Mouse (Mus musculus): ENCODE measurements around the gene Slc4a5.
A peak's percentile ranks its signal among the peaks of the same experiment; 100 is the strongest.
"Not testable (repeated sequence)": the region's sequence is repeated elsewhere in the genome, so short reads cannot be mapped to it uniquely, and the experiment has no call there.

The Slc4a5 gene

GRCm38 (mm10) chr6:83309017-83309416 is 89.4 kb downstream of the Slc4a5 start:
- no peak for DNase-seq (ENCODE audit: low spot score in 2 of 2)

GRCm38 (mm10) chr6:83311206-83311605 is 91.6 kb downstream of the Slc4a5 start:
- DNase-seq (ENCODE audit: low spot score in 2 of 2), result no peak

DNA sequence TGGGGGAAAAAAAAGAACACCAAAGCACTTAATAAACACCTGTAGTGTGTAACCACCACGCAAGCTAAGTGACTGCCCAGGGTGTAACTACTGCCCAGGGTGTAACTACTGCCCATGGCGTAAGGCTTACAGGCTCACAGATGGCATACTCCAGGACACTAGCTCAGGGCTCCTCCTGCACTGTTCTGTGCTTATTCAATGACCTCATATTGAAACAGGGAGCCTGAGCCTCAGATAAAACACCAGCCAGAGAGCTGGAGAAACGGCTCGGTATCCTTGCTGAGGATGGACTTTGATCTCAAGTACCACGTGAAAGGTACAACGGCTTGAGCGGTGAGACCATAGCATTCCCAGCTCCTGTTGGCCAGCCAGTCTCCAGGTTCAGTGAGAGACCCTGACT is 92.4 kb downstream of the Slc4a5 start:
- no peak for DNase-seq (ENCODE audit: low spot score in 2 of 2)

DNA sequence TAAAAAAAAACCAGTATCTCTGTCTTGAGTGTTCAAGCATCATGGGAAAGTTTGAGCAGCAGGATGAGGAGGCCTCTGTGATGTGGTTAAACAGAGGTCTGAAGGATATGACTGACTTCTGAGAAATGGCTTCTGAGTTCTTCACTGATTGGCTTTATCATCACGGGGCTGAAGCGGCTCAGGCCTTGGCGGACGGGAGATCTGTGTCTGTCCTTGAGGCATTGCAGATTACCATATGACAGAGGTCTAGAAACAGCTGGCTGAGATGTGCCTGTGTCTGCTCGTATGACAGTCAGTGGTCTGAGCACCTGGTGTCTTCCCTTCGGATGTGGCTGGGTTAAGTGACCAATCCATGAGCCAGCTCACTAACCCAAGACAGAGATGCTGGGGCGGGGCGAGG is 92.9 kb downstream of the Slc4a5 start:
- DNase-seq (ENCODE audit: low spot score in 2 of 2), result no peak

GRCm38 (mm10) chr6:83315293-83315692 is 95.7 kb downstream of the Slc4a5 start:
- DNase-seq (ENCODE audit: low spot score in 2 of 2), result no peak

GRCm38 (mm10) chr6:83316022-83316421 is 96.4 kb downstream of the Slc4a5 start:
- no peak for DNase-seq (ENCODE audit: low spot score in 2 of 2)

DNA sequence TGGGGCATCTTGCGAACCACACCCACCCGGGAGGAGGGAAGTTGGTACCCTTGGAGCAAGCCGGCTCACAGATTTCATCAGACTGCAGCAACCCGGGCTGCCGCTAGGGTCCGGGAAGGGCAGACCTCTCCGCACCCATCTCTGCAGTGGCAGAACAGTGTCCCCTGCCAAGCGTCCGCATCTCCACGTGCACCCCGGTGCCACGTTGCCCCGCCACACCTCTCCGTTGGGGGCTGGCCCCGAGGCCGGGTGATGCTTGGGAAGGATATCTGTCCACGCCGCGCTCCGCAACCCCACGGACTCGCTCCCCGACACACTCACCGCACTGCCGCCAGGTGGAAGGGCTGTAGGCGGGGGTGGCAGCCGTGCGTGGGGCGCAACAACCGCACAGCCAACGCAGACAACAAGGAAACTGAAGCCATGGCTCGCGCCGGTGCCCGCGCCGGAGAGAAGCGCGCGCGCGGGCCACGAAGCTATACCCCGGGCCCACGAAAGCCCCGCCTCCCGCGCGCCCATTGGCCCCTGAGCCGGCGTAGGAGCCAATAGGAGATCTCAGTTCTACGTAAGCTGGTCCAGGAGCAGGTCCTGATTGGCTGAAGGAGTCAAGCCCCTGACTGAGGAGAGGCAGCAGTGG is 97.6 kb downstream of the Slc4a5 start:
- peak; percentile 92 to 93 for DNase-seq (ENCODE audit: low spot score in 2 of 2)

- no peak for DNase-seq (ENCODE audit: low spot score in 2 of 2)
These were observed 102.3 kb downstream of the Slc4a5 start for GRCm38 (mm10) chr6:83321927-83322326.

DNA sequence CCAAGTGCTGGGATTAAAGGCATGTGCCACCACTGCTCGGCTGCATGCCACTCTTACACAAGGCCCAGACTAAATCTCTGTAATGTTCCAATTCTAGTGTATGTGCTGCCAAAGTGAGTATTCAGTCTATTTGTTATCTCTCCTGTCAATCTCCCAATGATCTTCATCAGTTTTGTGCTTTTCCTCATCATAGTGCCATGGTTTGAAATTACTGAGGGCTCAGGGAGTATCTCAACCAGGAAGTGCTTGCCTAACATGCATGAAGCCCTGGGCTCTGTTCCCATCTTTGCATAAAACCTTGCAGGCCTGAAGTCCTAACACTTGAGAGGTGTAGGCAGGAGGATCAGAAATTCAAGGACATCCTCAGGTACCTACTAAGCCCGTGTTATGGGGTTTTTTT is 103.2 kb downstream of the Slc4a5 start:
- no peak for DNase-seq (ENCODE audit: low spot score in 2 of 2)

DNA sequence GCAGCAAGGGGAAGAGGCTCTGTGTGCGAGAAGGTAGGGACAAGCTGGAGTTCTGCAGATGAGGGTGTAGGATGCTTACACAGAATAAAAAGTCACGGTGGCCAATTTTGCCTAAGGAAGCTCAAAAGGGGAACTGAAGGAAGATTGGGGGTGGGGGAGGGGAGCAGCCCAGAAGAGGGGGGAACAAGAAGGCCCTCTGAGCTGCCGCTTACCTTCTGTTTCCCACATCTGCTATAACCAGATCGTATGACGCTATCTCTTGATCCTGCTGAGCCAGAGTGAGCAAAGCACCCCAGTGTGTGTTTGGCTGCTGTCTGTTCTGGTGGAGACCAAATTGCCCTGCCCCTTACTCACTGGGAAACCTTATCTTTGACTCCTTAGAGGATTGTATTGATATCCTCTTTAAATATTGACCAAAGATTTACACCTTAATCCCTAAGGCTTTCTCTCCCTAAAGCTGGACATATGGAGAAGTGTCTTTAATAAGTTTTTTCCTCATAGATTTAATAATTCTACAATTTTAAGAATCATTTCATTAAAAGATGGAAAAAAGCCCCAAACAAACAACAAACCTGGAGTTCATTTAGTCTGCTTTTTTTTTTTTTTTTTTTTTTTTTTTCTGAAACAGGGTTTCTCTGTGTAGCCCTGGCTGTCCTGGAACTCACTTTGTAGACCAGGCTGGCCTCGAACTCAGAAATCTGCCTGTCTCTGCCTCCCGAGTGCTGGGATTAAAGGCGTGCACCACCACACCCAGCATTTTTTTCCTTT is 104.2 kb downstream of the Slc4a5 start:
- no peak for DNase-seq (ENCODE audit: low spot score in 2 of 2)

DNA sequence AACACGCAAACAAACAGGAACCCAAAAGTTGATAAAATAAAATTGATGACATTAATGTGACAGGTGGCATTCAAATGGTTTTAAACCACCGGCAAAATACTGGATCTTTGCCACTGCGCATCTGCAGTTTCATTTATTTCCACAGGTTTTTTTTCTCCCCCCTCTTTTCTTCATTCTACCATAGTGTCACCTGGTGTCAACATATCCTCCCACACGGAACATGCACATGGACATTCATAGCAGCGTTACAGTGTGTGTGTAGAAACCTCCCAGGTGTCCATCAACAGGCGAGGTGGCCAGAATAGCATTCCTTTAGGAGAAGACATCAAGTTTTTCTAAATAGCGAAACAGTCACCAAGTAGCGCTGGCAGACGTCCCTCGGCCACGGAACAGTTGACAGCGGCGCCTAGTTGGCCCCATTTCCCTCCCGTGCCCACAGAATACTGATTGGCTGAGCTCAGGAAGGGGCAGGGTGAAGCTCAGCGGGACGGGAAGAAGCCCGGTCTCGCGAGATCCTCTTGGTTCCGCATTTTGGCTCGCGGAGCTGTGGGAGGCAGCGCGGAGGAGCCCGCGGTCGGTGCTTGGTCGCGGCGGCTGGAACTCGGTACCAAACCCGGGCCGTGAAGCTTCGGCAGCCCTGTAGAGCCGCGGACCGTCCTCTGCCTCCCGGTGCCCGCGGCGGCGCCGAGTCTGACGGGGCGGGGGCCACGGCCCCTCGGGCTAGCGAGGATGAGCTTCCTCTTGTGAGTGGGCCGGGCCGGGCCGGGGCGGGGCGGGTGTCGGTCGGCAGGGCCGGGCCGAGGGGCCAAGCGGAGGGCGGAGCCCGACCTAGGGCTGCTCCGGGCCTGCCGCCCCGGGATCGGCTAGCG is 106.1 kb downstream of the Slc4a5 start, which contains the start of the genes Mthfd2 and Mob1a:
Gene Mthfd2, minus strand, starts transcription at position 384 of the 869 bp plus-strand sequence.
Gene Mob1a, plus strand, starts transcription at position 492 of the 869 bp plus-strand sequence.
- DNase-seq (ENCODE audit: low spot score in 2 of 2), result peak; percentile 90 to 92

- no peak for DNase-seq (ENCODE audit: low spot score in 2 of 2)
These were observed 106.7 kb downstream of the Slc4a5 start for GRCm38 (mm10) chr6:83326394-83326736.

- no peak for DNase-seq (ENCODE audit: low spot score in 2 of 2)
These were observed 107.1 kb downstream of the Slc4a5 start for GRCm38 (mm10) chr6:83326761-83327160.

DNA sequence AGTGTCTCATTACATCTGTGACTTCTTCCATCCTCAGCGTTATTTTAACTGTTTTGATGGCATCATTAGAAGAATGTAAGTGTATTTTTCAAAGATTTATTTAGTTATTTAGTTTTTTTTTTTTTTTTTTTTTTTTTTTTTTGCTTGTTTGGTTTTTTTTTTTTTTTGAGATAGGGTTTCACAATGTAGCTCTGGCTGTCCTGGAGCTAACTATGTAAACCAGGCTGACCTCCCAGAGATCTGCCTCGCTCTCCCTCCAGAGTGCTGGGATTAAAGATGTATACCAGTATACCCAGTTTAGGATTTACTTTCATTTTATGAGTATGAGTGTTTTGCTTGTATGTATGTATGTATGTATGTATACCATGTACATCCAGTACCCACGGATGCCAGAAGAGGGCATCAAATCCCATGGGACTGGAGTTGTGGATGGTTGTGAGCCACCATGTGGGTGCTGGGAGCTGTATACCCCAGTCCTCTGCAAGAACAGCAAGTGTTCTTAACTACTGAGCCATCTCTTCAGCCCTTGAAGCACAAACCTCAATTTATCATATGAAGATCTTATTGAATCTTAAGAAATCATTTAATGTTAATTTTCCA is 108.1 kb downstream of the Slc4a5 start:
- DNase-seq (ENCODE audit: low spot score in 2 of 2), result no peak

DNA sequence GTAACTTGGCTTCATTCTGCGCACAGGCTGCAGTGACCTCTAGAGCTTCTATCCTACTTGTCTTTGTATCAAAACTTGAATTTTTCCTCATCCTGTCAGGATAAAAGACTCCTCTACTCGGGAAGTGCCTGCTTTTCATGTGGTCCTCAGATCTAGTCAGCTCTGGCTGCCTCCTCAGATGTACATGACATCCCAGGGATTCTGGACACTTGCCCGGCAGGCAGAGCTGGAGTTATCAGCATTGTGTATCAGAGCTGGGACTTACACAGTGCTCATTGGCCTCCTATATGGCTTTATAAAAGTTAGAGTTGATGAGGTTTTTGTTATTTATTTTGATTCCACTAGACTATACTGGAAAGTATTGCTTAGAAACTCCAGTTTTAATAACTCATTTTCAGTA is 121.8 kb downstream of the Slc4a5 start:
- no peak for DNase-seq (ENCODE audit: low spot score in 2 of 2)

- no peak for DNase-seq (ENCODE audit: low spot score in 2 of 2)
These were observed 123.3 kb downstream of the Slc4a5 start for GRCm38 (mm10) chr6:83342957-83343356.

DNA sequence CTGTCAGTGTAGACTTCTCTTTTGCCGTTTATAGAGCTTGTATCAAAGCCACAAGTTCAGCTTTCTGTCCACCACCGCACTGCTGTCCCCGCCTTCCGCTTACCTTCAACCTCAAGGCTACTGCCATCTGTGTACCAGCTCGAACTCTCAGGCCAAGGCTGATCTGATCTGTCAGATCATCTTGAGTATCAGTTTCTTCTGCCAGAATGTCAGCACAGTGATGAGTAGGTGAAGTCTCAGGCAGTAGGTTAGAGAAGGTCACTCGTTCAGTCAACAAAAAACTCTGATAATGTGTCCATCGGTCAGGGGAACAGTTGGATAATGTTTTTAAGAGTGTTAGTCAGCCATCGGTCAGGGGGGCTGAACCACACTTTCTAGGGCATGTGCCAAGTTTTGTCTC is 125.7 kb downstream of the Slc4a5 start:
- not testable (repeated sequence) for DNase-seq (ENCODE audit: low spot score in 2 of 2)

DNA sequence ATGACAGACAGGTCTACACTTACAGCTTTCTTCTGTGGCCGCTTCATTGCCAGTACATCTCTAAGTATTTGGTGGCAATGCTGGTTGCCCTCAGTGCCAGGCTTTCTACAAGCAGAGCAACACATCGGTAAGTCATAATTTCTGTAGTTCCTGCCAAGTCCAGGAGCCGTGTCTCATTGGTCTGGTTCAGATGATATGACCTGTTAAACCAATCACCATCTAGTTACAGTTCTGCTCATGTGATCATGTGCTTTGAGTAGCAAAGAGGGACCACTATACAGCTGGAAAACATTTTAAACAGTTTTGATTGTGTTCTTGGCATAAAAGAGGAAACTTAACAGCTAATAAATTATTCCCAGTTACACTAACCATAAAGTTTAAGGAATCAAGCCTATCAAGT is 128.3 kb downstream of the Slc4a5 start:
- DNase-seq (ENCODE audit: low spot score in 2 of 2), result no peak

GRCm38 (mm10) chr6:83348873-83349272 is 129.2 kb downstream of the Slc4a5 start, which contains the start of gene Bola3:
Bola3 (plus strand) TSS chr6:83349147.
- no peak for DNase-seq (ENCODE audit: low spot score in 2 of 2)

DNA sequence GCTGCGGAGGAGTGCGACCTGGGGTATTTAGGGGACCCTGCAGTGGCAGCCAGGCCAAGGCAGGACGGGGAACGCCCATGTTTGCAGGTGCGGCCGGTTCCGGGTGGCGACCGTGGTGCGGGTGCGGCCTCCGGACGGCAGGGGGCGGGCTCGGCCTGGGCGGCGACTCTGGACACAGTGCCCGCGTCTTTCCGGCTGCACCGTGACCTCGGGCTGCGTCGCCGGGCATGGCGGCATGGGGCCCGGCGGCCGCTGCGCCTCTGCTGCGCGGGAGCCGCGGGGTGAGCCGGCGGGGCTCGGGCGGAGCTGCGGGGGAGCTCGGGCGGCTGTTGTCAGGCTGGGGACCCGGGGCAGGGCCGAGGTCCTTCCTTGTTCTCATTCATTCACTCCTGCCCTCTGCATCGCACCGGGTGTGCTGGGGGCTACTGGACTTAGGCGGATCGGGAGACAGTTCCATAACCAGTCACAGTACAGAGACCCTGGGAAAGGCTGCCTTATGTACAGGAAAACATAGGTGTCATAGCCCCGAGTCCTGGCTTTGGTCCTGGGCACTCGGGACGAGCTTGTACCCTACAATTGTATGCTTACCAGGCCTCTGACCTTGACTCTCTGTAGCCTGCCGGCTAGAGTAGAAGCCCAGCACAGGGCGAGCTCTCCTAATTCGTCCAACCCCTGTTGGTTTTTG is 129.8 kb downstream of the Slc4a5 start:
- peak; percentile 86 to 97 for DNase-seq (ENCODE audit: low spot score in 2 of 2)

DNA sequence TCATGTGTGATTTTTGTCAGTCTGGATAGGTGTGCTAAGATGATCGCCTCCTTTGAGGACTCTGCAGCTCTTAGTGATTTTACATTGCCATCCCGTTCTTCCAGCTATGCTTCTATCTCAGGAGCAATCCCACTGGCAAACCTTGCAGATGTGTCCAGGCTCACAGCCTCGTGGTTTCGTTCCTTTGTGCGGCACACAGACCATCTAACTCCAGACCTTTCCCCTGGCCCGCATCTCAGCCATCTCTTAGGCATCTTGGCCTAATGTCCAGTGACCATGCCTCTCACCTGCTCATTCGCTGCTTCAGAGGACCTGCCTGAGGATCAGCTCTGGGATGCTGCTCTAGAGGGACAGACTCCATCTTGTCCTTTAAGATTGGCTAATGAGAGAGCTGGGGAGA is 130.5 kb downstream of the Slc4a5 start:
- no peak for DNase-seq (ENCODE audit: low spot score in 2 of 2)
